Mouse (Mus musculus) liver, postnatal 0 days (tissue): ENCODE measurements at regions not wholly inside any gene's neighbourhood (a gene's known extent, or its start where the extent isn't known, plus 50 kb on each side); places are given as distances from the start of the nearest gene placed in this dataset.

Experiments used
- CTCF ChIP-seq: sonication (generic); IDR thresholded peaks from 2 replicates; pipeline ENCODE4 v1.5.1; 2016; ENCODE audit warnings: antibody characterized with exemption, low read depth
- EP300 ChIP-seq: IDR thresholded peaks from 2 replicates; pipeline ENCODE4 v1.6.1; 2016; ENCODE audit warnings: antibody characterized with exemption, low read depth, mild to moderate bottlenecking

- no peak for TF ChIP-seq CTCF
- no peak for TF ChIP-seq EP300
Measured at GRCm38 (mm10) chr1:35925301-35925700, 142.9 kb upstream of the Hs6st1 start.
